Mouse (Mus musculus) layer of hippocampus, postnatal 14 days (tissue): ENCODE results near the gene Hspb11. TPM values are rescaled to one million over a fixed set of nuclear protein-coding genes. Genes with fewer than 3 reads are reported as not detected.

ENCODE experiments used
- DNase-seq, 2 experiments: peaks; one replicate each; pipeline ENCODE4 v3.0.0; 2021 to 2022; ENCODE audit warnings: low spot score in 2 of 2, mixed read lengths in 1 of 2
- long read RNA-seq, 2 experiments: library from polyadenylated mRNA; stranded (forward); transcript quantifications; one replicate each; pipeline ENCODE4 v2.0.0; 2021
- total RNA-seq, 2 experiments: library from RNA; stranded (reverse); gene quantifications; 2 replicates each; pipeline ENCODE4 v1.2.3; 2021

Hspb11 gene
- 10 to 100 TPM; 19.3 to 21.3 TPM for total RNA-seq
- long read RNA-seq, experiment 1, partial matches to known transcripts, result 3 of 13 reads
- long read RNA-seq, experiment 1, other reads (novel, unspliced or antisense), result 4 of 13 reads
- long read RNA-seq, experiment 2, transcript Hspb11-202 (6 exons, 607 nt), result minor isoform, 10 of 35 reads
- long read RNA-seq, experiment 2, transcript Hspb11-201 (6 exons, 608 nt), result major isoform, 17 of 35 reads
- long read RNA-seq, experiment 2, partial matches to known transcripts, result 4 of 35 reads
- long read RNA-seq, experiment 2, other reads (novel, unspliced or antisense), result 3 of 35 reads

DNA sequence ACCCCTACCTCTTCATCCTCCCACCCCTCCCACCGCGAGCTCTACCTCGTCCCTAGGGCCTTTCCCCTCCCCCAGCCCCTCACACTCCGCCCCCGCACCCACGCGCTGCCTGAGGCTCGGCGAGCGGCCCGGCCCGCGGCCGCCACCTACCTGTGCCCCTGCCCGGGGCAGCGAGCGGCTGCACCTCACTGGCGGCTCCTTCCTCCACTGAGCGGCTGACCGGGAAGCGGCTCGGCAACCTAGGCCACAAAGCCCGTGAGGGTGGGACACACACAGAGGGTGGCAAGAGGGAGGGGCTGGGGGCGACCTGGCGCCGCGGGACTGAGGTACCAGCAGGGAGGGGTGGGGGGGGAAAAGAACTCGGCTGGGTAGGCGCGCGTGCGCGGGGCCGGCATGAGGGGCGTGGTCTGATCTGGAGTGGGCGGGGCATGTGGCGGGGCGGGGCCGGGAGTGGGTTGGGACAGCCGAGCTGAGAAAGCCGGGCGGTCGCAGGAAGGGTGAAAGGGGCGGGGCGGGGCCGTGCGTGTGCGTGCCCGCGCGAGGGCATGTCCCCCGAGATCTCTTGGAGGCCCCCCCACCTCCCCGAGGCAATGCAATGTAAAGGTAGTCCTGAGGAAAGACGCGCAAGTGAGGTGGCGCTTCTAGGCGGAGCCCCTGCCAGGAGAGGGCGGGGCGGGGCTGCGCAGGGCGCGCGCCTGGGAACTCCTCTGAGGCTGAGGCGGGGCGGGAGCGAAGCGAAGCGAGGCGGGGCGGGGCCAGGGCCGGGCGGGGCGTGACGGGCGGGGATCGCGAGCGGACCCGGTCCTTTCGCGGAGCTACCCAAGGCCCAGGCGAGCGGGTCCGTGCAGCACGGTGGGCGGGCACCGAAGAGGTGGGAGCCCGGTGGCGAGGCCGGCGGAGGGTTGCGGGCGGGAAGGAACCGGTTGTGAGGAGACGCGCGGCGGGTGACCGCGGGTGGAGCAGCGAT is at the start of gene Hspb11, which contains the start of gene Lrrc42:
Gene Hspb11 (plus strand): TSS at position 469 of the 967 bp plus-strand sequence.
Gene Lrrc42 (minus strand): TSS at position 408 of the 967 bp plus-strand sequence.
- peak; percentile 91 to 92 for DNase-seq

DNA sequence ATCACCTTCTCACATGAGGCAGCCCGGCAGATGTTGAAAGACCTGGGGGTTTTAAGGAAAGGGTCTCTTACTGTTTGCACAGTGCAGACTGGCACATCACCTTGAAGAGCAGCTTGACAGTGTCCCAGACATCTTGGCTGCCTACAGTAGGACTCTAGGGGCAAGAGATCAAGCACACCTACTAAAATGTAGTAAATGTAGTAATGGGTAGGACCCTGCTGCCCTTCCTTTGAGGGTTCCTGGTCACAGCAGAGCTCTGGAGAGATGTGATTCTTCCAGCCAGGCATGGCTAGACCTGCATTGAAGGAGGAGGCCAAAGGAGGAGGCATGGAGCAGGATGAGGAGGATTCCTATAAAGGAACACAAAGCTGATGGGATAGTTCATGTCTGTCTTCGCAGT is 46.4 kb upstream of the Hspb11 start:
- no peak for DNase-seq

DNA sequence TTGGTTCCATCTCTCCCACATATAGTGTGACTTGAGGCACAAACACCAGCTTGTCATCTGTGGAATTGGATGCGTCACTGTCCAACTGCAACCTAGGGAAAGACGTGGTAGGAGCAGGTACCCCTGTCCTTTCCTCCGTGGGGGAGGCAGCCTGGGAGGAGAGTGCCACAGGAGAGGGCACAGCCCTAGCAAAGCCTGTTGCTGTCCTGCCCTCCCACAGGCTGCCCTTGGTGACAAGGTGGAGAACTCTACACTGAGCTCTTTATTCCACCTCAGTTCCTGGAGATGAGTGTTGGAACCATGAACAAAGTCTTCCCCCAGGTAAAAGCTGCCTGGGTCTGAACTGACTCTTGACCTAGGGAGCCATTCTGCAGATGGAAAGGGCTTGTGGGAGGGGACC is 44.5 kb upstream of the Hspb11 start, which contains the start of gene Ldlrad1:
Gene Ldlrad1 (plus strand): TSS at position 301 of the 400 bp plus-strand sequence.
- DNase-seq, result no peak

DNA sequence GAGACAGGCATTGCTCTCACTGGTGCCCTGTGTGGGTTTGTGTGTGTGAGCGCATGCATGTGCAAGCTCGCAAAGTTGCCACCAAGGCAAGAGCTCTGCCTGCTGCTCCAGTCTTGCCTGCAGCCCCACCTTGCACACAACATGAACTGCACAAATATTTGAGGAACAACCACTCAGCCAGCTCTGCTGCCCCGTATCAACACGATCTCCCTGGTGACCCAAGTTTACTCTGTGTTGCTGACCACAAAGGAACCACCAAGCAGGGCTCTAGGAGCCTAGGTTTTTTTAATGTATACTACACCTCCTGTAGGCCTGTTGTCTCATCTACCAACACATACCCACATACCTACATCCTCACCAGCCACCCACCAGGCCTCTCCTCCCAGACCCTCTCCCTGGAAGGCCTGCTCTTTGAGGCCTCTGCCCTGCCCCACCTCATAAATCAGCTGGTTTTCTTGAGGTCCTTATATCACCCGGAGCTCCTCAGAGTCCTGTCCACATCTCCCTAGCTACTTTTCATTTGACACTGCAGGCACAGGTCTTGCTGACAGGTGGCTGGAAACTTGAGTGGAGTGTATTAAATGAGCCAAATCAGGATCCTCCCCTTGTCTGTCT is 42.8 kb upstream of the Hspb11 start:
- no peak for DNase-seq

DNA sequence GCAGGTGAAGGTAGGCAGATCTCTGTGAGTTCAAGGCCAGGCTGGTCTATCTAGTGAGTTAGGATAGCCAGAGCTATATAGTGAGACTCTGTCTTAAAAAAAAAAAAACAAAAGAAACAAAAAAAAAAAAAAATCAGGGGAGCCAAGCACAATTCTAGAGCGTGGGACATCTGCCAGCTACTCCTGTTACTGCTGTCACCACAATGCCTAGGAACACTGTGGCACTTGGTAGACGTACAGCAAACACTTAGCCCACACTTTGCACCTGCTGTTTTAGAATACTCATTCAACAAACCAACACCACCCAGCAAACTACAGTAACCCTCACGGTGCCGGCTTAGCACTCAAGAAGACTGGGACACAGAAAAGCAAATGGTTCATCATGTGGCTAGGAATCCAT is 41.9 kb upstream of the Hspb11 start:
- peak in 1 of 2 experiments; percentile 47 for DNase-seq

DNA sequence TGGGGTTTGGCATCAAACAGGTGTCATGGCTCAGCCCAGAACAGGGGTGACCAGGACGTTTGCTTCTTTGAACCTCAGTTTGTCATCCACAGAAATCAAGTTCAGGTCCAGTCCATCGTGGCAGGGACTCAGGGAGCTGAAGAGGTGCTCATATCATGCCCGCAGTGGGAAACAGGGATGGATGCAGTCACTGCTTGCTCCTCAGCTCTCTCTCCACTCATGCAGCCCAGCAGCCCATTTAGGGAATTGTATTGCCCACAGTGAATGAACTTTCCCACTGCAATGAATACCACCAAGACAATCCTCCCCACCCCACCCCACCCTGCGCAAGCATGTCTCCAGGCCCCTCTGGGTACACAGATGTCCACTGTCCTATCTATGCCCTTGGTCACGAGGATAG is 41.5 kb upstream of the Hspb11 start:
- no peak for DNase-seq

DNA sequence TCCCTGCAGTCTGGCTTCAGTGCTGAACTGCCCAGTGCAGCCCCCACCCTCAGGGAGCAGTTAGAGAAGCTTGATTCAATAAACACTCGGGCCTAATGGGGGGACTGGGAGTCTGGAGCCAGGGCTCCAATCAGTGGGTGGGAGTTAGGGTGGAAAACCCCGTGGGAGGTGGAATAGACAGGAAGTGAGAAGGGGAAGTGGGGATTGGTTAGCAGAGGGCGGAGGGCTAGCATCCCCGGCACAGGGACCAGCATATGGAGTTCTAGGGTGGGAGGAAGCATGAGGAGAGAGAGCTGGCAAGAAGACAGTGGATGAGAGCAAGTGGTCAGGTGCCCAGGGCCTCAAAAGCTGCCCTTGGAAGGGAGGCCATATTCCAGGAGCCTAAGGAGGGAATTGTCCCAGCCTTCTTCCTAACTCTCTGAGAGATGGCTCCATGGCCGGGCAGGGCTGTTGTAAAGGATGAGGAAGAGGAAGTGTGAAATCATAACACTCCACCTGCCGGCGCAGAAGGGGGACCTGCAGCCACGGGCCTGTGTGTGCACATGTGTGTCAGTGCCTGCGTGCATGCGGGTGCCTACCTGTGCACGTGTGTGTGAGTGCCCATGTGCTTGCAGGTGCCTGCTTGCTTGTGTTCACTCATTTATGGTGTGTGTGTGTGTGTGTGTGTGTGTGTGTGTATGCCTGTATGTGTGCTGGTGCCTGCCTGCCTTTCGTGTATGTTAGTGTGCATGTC is 39.9 kb upstream of the Hspb11 start:
- no peak for DNase-seq

DNA sequence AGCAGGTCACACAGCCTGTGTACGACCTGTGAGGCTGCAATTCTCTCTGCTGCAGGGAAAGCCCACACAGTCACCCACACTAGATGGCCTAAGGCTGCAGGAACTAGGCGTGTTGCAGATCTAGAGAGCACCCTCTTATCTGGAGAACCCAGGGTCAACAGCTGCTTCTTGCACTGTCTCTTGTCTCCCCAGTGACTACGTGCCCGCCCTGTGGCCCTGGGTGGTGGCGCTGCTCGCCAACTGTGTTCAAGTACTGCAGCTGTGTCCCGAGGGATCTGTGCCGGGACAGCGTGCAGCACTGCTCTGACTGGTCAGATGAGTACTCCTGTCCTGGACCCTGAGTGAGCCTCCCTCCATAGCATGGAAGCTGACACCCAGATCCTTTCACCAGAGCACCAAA is 35.8 kb upstream of the Hspb11 start:
- DNase-seq, result no peak

DNA sequence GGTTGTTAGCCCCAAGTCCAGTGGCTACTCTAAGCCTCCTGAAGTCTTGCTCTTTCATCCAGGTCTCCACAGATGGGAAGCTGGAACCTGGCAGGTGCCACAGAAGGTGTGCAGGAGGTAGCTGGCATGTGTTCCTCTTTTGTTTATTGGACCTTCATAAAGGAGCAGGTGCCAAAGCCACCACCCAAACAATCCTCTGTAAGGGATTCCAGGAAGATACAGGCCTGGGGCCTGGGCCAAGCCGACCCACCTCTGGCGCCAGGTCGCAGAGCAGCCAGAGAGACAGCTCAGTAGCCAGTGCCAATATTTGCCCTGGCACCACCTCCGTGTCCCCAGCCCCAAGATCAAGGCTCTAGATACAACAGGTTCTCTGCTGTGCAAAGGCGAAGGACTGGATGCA is 31.9 kb upstream of the Hspb11 start:
- no peak for DNase-seq

DNA sequence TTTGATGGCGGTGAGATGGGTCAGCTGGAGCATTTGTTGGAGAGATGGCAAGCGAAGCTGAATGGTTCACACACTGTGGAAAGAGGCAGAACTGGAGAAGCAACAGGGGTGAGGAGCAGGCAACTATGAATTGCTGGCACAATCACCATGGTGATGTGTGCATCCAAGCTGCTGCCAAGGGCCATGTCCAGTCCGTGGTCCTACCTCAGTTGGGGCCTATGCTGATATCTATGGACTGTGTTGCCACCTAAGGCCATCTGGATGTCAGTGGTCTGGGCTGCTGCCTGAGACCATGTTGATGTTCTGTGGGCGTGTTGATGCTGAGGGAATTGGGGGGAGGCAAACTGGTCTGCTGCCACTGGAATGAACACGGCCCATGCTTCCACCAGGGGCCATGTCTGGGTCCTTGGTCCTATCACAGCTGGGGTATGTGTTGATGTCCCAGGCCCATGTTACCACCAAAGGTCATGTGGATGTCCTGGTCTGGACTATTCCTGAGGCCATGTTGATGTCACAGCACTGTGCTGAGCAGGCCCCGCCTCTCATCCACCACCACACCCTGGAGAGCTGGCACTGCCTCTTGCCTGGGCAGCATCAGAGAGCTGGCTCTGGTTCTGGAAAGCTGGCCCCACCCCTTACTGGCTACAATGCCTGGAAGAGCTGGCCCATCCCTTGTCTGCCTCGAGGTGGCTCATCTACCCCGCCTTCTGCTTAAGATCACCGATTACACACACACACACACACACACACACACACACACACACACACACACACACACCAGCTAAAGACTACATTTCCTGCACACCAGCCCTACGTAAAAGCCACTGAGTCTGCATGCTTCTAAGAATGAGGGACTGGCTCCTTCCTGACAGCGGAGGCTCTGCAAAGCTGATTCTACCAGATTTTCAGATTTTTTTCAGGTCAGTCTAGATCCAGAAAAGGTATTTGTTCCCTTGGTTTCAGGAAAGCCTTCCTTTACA is 29.9 kb upstream of the Hspb11 start:
- DNase-seq, result peak; percentile 22 to 32

DNA sequence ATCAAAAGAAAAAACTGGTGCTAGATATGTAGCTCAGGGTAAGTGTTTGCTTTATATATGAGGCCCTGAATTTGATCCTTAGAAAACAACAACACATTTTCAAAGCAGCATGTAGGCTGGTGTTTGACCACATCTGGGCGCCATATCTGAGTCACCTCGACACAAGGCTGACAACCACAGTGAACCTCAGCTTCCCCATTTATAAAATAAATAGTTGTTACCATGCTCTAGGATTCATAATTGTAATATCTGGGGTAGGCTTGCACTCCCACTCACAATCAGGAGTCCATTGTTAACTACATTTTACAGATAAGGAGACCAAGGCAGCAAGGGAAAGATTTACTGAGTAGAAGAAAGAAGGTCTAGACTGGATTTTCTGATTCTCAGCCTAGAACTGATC is 27.1 kb upstream of the Hspb11 start:
- DNase-seq, result no peak

DNA sequence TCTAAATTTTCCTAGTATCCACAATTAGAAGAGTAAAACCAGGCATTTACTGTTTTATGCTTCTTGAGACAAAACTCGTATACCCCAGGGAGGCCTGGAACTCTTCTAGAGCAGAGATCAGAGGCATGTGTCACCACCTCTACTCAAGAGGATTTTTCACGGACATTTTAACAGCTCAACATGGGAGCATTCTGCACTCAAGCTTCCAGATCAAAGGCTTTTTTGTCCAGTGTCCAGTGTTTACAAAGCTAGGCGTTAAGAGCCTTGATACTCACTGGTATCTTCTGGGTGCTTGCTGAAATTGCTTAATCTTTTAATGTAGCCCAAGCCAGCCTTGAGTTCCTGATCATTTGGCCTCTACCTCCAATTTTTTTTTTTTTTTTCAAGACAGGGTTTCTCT is 21.2 kb upstream of the Hspb11 start:
- no peak for DNase-seq

DNA sequence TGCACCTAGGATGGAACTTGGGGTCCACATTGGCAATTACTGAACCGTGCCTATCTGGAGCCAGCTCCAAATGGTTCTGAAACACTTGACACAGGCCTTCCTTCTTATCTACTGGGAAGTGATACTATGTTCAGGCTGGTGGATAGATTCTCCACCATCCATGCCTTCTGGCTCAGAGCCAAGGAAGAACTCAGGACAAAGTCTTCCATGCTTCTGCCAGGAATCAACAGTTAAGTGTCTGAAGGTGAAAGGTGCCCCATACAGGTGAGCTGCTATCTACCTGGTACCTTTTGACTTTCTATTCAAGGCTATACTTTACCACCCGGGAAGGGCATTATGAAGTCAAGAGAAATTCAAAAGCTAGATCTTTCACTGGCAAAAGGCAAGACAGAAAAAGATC is 15.1 kb upstream of the Hspb11 start:
- no peak for DNase-seq

DNA sequence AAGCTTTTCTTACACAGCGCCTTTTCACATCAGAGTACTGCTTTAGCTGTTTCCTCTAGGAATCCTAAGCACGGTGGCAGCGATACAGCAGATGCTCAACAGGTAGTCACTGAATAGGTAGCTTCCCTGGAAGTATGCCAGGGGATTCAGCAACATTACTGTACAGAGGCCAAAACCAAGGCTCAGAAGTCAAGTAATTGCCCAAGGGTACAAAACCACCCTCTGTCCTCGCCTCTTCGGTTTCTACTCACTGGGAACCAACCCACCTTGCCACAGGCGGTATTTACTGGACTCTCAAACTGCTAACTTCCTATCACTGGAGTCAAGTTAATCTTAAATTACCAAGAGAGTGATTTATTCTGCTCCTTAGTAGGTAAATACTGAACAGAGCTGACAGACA is 13.2 kb upstream of the Hspb11 start:
- DNase-seq, result no peak

DNA sequence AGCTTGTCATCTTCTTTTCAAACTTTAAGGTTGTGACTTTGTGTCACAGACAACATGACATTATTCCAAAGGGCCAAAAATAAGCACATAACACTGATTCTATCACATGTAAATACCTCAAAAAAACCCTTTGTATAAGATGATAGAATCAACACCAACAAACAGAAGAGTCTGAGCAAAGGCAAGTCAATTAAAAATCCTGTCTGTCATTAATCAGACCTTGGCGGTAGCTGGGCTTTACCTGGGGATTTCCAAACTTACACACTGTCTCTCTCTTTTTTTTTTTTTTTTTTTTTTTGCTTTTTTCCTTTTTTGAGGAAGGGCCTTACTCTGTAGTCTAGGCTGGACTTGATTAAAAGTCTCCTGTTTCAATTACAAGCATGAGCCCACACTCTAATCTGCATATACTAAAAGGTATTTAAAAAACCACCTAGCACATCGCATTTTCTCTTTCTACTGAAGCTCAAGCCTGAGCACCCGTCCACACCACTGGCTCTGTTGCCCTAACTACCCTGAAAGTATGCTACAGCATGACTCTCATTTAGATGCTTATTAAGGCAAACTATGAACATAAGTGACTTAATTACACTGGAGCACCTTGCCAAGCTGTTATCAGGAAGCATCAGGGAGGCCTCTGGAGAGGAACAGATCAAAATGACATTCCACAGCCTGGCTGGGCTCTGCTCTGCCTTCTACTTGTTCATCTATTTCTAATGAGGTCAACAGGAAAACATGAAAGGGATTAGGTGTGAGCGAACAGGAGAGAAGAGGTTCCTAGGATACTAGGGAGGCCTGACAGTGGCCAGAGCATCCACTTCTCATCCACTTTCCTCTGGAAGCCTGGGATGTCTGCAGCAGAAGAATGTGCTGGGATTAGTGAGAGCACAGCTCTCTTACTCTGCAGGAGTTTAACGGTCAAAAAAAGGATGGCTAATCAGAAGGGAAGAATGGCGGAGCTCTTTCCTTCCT is 9.7 kb upstream of the Hspb11 start:
- no peak for DNase-seq

DNA sequence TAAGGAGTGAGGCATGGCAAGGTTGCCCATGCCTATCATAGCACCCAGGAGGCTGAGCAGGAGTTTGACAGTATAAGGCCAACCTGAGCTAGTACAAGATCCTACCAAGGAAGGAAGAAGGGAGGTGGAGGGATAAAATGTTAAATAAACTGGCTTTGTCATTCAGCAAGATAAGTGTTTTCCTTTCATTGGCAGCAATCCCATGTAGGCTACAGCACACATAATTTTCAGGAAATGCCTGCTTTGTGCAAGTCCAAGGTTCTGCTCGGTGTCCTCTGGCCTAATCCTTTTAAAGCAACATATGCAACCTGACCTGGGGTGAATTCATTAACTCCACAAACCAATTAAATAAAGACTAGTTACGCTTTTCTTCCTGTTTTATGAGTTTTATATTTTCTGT is 8.0 kb upstream of the Hspb11 start:
- no peak for DNase-seq

DNA sequence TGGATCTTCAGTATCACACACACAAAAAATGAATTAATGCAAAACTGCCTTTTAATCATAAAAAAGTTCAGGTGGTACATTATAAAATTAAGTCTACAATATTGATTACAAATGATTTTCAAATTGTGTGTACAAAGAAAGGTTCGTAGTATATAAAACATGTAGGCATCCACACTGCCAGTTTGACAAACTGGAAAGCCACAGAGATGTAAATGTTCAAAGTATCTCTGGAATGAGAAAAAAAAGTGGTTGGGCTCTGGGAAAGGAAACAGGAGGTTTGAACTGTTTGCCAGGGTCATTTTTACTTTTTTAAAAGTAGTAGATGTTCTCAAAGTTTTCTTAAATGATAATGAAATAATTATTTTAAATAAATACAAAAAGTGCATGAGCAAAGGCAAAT is 7.4 kb upstream of the Hspb11 start:
- no peak for DNase-seq

DNA sequence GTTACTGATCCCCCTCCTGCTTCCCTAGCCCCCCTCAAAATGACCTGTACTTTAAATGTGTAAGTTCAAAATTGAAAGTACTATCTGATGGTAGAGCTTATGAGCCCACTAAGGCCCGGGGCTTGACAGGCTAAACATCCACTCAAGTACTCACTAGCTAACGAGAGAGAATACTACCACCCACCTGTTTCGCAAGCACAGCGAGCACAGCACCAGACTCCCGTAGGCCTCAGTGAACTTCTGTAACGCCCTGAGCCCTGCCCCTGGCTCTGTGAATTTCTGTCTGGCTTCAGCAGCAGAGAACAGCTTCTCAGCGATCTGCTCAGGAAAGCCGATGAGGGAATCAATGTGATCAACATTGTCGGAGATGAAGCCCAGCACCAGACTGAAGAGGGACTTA is 6.3 kb upstream of the Hspb11 start:
- no peak for DNase-seq

DNA sequence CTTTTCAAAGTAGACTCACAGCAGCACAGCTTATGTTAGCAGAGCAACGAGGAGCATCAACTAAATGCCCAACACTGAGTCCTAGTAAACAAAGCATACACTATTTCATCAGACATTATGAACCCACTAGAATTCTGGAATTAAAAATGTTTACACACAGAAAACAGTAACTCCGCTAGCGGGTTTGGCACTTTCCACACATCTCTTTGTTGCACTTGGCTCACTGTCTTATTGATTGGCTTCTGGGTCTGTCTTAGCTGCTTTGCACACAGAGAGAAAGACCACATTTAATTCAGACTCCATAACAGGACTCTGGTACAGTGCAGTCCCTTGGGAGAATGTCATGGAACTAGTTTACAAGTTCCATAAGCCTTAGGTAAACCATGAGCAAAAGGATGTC is 5.3 kb upstream of the Hspb11 start:
- no peak for DNase-seq
